In genomic region chr3:103737061-103737754, GRCm38 (mm10) we compare ENCODE assay signal across 9 mouse cellular contexts. TPM values are rescaled to one million over a fixed set of nuclear protein-coding genes. Genes with fewer than 3 reads are reported as not detected.
DNase-seq lines count a peak whose midpoint lies in the region; ATAC-seq and TF ChIP-seq lines count a peak whose summit lies in the region.
"Had no signal": no experiment of that assay in that cellular context is flagged by ENCODE, and none has a peak within 500 bp of the region (broad histone marks: within the 10 kb centered on the region; RNA-seq: fewer than 3 reads in every experiment).

No protein-coding gene starts in this region.

- peaks cover 24% of the 10 kb centered on the region for H3K4me1 ChIP-seq in embryonic facial prominence, embryonic 11.5 days (ENCODE audit: control insufficient read depth, insufficient read depth, low read length)
- H3K4me1 ChIP-seq in heart, embryonic 12.5 days (replicated peaks), result peaks cover 57% of the 10 kb centered on the region
- H3K4me1 ChIP-seq in kidney, postnatal 0 days (replicated peaks; ENCODE audit: insufficient read depth, low read length), result peaks cover 15% of the 10 kb centered on the region; the same call in 1 of the 2 replicates
- peaks cover 82% of the 10 kb centered on the region for H3K4me1 ChIP-seq in midbrain, embryonic 10.5 days

- no peaks in the 10 kb centered on the region for H3K27me3 ChIP-seq in embryonic facial prominence, embryonic 11.5 days (ENCODE audit: control insufficient read depth, insufficient read depth, low read length)
- H3K27me3 ChIP-seq in heart, embryonic 12.5 days (replicated peaks), result no peaks in the 10 kb centered on the region
- H3K27me3 ChIP-seq in kidney, postnatal 0 days (ENCODE audit: insufficient read depth, low read length), result no peaks in the 10 kb centered on the region
- H3K27me3 ChIP-seq in midbrain, embryonic 10.5 days (ENCODE audit: low read depth, poor library complexity, severe bottlenecking), result peaks cover 13% of the 10 kb centered on the region; the same call in 1 of the 2 replicates
- H3K27me3 ChIP-seq: Patski had no signal

- H3K36me3 ChIP-seq in embryonic facial prominence, embryonic 11.5 days (replicated peaks; ENCODE audit: control insufficient read depth, insufficient read depth, low read depth, low read length), result no peaks in the 10 kb centered on the region
- H3K36me3 ChIP-seq in heart, embryonic 12.5 days, result peaks cover 4% of the 10 kb centered on the region
- H3K36me3 ChIP-seq in kidney, postnatal 0 days (ENCODE audit: insufficient read depth, low read length), result 0 out of 2 replicates have a peak, but pooled peaks cover 4% of the 10 kb centered on the region
- peaks cover 11% of the 10 kb centered on the region for H3K36me3 ChIP-seq in midbrain, embryonic 10.5 days

- peak overlapping the region; percentile 29 for H3K4me3 ChIP-seq in embryonic facial prominence, embryonic 11.5 days (ENCODE audit: low read depth, low read length)
- H3K4me3 ChIP-seq in heart, embryonic 12.5 days, result peak overlapping the region; percentile 37
- H3K4me3 ChIP-seq in kidney, postnatal 0 days (replicated peaks; ENCODE audit: low read depth, low read length), result peak overlapping the region; percentile 33
- peak overlapping the region; percentile 49 for H3K4me3 ChIP-seq in midbrain, embryonic 10.5 days

- H3K4me2 ChIP-seq in embryonic facial prominence, embryonic 11.5 days (ENCODE audit: low read depth, low read length), result peak overlapping the region; percentile 42
- peak overlapping the region; percentile 64 for H3K4me2 ChIP-seq in heart, embryonic 12.5 days
- peak overlapping the region; percentile 67 for H3K4me2 ChIP-seq in kidney, postnatal 0 days (ENCODE audit: low read length)

- WGBS in embryonic facial prominence, embryonic 11.5 days, result 53% methylated on average over 16 of the region's 16 CpGs
- 31% methylated on average over 16 of the region's 16 CpGs for WGBS in heart, embryonic 12.5 days
- WGBS in kidney, postnatal 0 days, result 16% methylated on average over 16 of the region's 16 CpGs
- 69% methylated on average over 16 of the region's 16 CpGs for WGBS in midbrain, embryonic 10.5 days

- H3K9me3 ChIP-seq in embryonic facial prominence, embryonic 11.5 days (replicated peaks; ENCODE audit: control insufficient read depth, low read length), result no peaks in the 10 kb centered on the region
- peaks cover under 1% of the 10 kb centered on the region; the same call in 1 of the 2 replicates for H3K9me3 ChIP-seq in heart, embryonic 12.5 days (replicated peaks)
- no peaks in the 10 kb centered on the region for H3K9me3 ChIP-seq in kidney, postnatal 0 days (replicated peaks; ENCODE audit: low read length)
- H3K9me3 ChIP-seq in midbrain, embryonic 10.5 days (replicated peaks), result 0 out of 2 replicates have a peak, but pooled peaks cover under 1% of the 10 kb centered on the region

- peak overlapping the region; percentile 93 for H3K27ac ChIP-seq in embryonic facial prominence, embryonic 11.5 days (replicated peaks; ENCODE audit: low read depth, low read length)
- peak overlapping the region; percentile 91 for H3K27ac ChIP-seq in heart, embryonic 12.5 days (ENCODE audit: poor library complexity, severe bottlenecking)
- H3K27ac ChIP-seq in kidney, postnatal 0 days, result peak overlapping the region; percentile 82
- H3K27ac ChIP-seq in midbrain, embryonic 10.5 days (replicated peaks), result peak overlapping the region; percentile 91

- H3K9ac ChIP-seq in embryonic facial prominence, embryonic 11.5 days (replicated peaks; ENCODE audit: low read length), result peak overlapping the region; percentile 32
- H3K9ac ChIP-seq in heart, embryonic 12.5 days, result peak overlapping the region; percentile 58
- peak overlapping the region; percentile 45; the same call in 1 of the 2 replicates for H3K9ac ChIP-seq in kidney, postnatal 0 days (ENCODE audit: low read depth, low read length)

- no peak for TF ChIP-seq CTCF in kidney, postnatal 0 days (IDR thresholded peaks at IDR 0.05; ENCODE audit: low read depth)

- DNase-seq in right cerebral cortex, postnatal 4 days, result peak; percentile 55
- no peak for DNase-seq in right cerebral cortex, postnatal 25 days
- DNase-seq in embryonic facial prominence, embryonic 11.5 days (ENCODE audit: low spot score), result no peak
- DNase-seq in kidney, postnatal 0 days (ENCODE audit: low spot score), result peak; percentile 64
- DNase-seq in midbrain, embryonic 10.5 days (ENCODE audit: low spot score), result peak; percentile 22
- no peak for DNase-seq in retina, postnatal 1 day

- ATAC-seq in embryonic facial prominence, embryonic 11.5 days (replicated peaks; ENCODE audit: insufficient number of reproducible peaks, low FRiP score, low TSS enrichment, low read depth), result no peak
- ATAC-seq in heart, embryonic 12.5 days (ENCODE audit: insufficient number of reproducible peaks, low FRiP score), result peak; percentile 49; the same call in 1 of the 2 replicates
- no peak for ATAC-seq in kidney, postnatal 0 days (replicated peaks; ENCODE audit: low FRiP score, low read depth)
- no peak for ATAC-seq in frontal cortex, adult (ENCODE audit: low TSS enrichment)

RNA-seq across cellular contexts. Expression of gene Olfml3, which starts 0.6 kb away (rescaled TPM):
- polyA plus RNA-seq in embryonic facial prominence, embryonic 11.5 days (2014; fragmentation: Nextera tagmentation; extraction: Ambion mirVana), result 25.2 and 26.1 TPM in 2 replicates
- 19.5 and 20.5 TPM in 2 replicates for polyA plus RNA-seq in heart, embryonic 12.5 days (2016; fragmentation: Nextera tagmentation; extraction: Ambion mirVana)
- polyA plus RNA-seq in kidney, postnatal 0 days (2015; fragmentation: Nextera tagmentation; extraction: Ambion mirVana), result 48.5 and 51.2 TPM in 2 replicates
- 9.9 TPM in 2 replicates for polyA plus RNA-seq in midbrain, embryonic 10.5 days (2016; fragmentation: Nextera tagmentation; extraction: Ambion mirVana)

RNA-seq across cellular contexts. Expression of gene Gm10964, which starts 2.0 kb away (rescaled TPM):
- polyA plus RNA-seq in embryonic facial prominence, embryonic 11.5 days (2014; fragmentation: Nextera tagmentation; extraction: Ambion mirVana), result not detected in 2 replicates
- not detected in 2 replicates for polyA plus RNA-seq in heart, embryonic 12.5 days (2016; fragmentation: Nextera tagmentation; extraction: Ambion mirVana)
- polyA plus RNA-seq in kidney, postnatal 0 days (2015; fragmentation: Nextera tagmentation; extraction: Ambion mirVana), result not detected in 2 replicates
- polyA plus RNA-seq in midbrain, embryonic 10.5 days (2016; fragmentation: Nextera tagmentation; extraction: Ambion mirVana), result not detected in 2 replicates
- polyA plus RNA-seq: Patski had no signal

RNA-seq across cellular contexts. Expression of gene Hipk1, which starts 54.2 kb away (rescaled TPM):
- polyA plus RNA-seq in embryonic facial prominence, embryonic 11.5 days (2014; fragmentation: Nextera tagmentation; extraction: Ambion mirVana), result 13.8 TPM in 2 replicates
- polyA plus RNA-seq in heart, embryonic 12.5 days (2016; fragmentation: Nextera tagmentation; extraction: Ambion mirVana), result 13.5 and 14.9 TPM in 2 replicates
- 9.8 and 10.2 TPM in 2 replicates for polyA plus RNA-seq in kidney, postnatal 0 days (2015; fragmentation: Nextera tagmentation; extraction: Ambion mirVana)
- 9.9 and 10.8 TPM in 2 replicates for polyA plus RNA-seq in midbrain, embryonic 10.5 days (2016; fragmentation: Nextera tagmentation; extraction: Ambion mirVana)

Comparison
In these comparisons a context has a peak if more than half of its experiments do, and no peak if none do; other contexts are left out.
1. DNase-seq: peak in right cerebral cortex, postnatal 4 days (single experiment), kidney, postnatal 0 days (single experiment) and midbrain, embryonic 10.5 days (single experiment); none in right cerebral cortex, postnatal 25 days (single experiment), embryonic facial prominence, embryonic 11.5 days (single experiment) and retina, postnatal 1 day (single experiment).
2. Peak in every context shown above with its lines, with median percentiles within 50 percentile points of each other: H3K27ac ChIP-seq, H3K4me2 ChIP-seq, H3K4me3 ChIP-seq and H3K9ac ChIP-seq.